ENCODE assay signal across 7 mouse cellular contexts in the genomic region with DNA sequence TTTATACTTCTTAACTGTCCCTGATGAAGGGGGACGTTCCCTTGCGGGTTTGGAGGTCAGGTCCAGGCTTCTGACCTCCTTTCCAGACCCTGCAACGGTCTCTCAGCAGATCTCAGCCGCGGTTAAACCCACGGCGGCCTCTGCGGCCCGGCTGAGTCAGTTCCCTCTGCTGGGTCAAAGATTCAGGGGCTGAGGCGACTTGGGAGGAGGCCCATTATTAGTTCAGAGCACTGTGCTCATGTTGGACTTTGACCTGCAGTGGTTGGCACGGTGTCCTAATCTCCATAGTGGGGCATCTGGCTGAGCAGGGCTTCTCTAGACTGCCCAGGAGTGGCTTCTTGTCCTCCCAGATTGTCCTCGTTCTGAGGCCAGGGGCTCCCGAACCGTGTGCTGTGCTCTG. TPM values are rescaled to one million over a fixed set of nuclear protein-coding genes. Genes with fewer than 3 reads are reported as not detected.
DNase-seq lines count a peak whose midpoint lies in the region; ATAC-seq and TF ChIP-seq lines count a peak whose summit lies in the region.

No protein-coding gene starts in this region.

- peaks cover 37% of the 10 kb centered on the region for H3K36me3 ChIP-seq in E14TG2a.4 (ENCODE audit: insufficient read depth, low read length)
- peaks cover 26% of the 10 kb centered on the region for H3K36me3 ChIP-seq in forebrain, embryonic 14.5 days (ENCODE audit: control insufficient read depth, insufficient read depth, low read length)
- peaks cover 18% of the 10 kb centered on the region; the same call in 1 of the 2 replicates for H3K36me3 ChIP-seq in stomach, postnatal 0 days (ENCODE audit: control insufficient read depth, insufficient read depth, low read length)

- H3K27me3 ChIP-seq in E14TG2a.4 (ENCODE audit: insufficient read depth, low read length), result peaks cover 17% of the 10 kb centered on the region
- no peaks in the 10 kb centered on the region for H3K27me3 ChIP-seq in forebrain, embryonic 14.5 days (replicated peaks; ENCODE audit: control insufficient read depth, insufficient read depth, low read length)
- H3K27me3 ChIP-seq in stomach, postnatal 0 days (ENCODE audit: control insufficient read depth, insufficient read depth, low read length), result no peaks in the 10 kb centered on the region

- no peaks in the 10 kb centered on the region for H3K9me3 ChIP-seq in E14TG2a.4 (ENCODE audit: low read length)
- no peaks in the 10 kb centered on the region for H3K9me3 ChIP-seq in forebrain, embryonic 14.5 days (replicated peaks; ENCODE audit: control insufficient read depth, low read length)
- no peaks in the 10 kb centered on the region for H3K9me3 ChIP-seq in stomach, postnatal 0 days (ENCODE audit: control insufficient read depth, low read length)

- H3K9ac ChIP-seq in forebrain, embryonic 14.5 days (ENCODE audit: low read length), result peak overlapping the region; percentile 80
- peak overlapping the region; percentile 74 for H3K9ac ChIP-seq in stomach, postnatal 0 days (ENCODE audit: low read length)

- WGBS in forebrain, embryonic 14.5 days, result 8% methylated on average over 14 of the region's 14 CpGs
- 23% methylated on average over 14 of the region's 14 CpGs for WGBS in stomach, postnatal 0 days

- DNase-seq in adrenal gland, adult 8-10 months, result peak; percentile 63
- DNase-seq in forebrain, embryonic 14.5 days (ENCODE audit: low spot score), result no peak
- DNase-seq in kidney, adult 9 months, result peak; percentile 94
- peak; percentile 35 for DNase-seq in lung, postnatal 10 days
- peak; percentile 75 for DNase-seq in stomach, postnatal 0 days (ENCODE audit: low spot score)
- DNase-seq in thymus, adult 18-20 months, result no peak

- no peak for ATAC-seq in forebrain, embryonic 14.5 days
- peak; percentile 67 for ATAC-seq in stomach, postnatal 0 days (ENCODE audit: low FRiP score, low TSS enrichment)

- H3K27ac ChIP-seq in forebrain, embryonic 14.5 days (ENCODE audit: low read depth, low read length), result no peak overlapping the region
- H3K27ac ChIP-seq in stomach, postnatal 0 days (replicated peaks), result peak overlapping the region; percentile 71; the same call in 1 of the 2 replicates

- H3K4me2 ChIP-seq in forebrain, embryonic 14.5 days (ENCODE audit: low read length), result peak overlapping the region; percentile 94
- peak overlapping the region; percentile 96 for H3K4me2 ChIP-seq in stomach, postnatal 0 days (replicated peaks; ENCODE audit: low read depth)

- H3K4me3 ChIP-seq in E14TG2a.4 (replicated peaks; ENCODE audit: low read length), result peak overlapping the region; percentile 87
- peak overlapping the region; percentile 57 for H3K4me3 ChIP-seq in forebrain, embryonic 14.5 days (ENCODE audit: low read depth, low read length)
- peak overlapping the region; percentile 61 for H3K4me3 ChIP-seq in stomach, postnatal 0 days (ENCODE audit: low read depth, low read length)

- peaks cover 83% of the 10 kb centered on the region for H3K4me1 ChIP-seq in E14TG2a.4 (replicated peaks; ENCODE audit: low read depth, low read length)
- peaks cover 9% of the 10 kb centered on the region for H3K4me1 ChIP-seq in forebrain, embryonic 14.5 days (ENCODE audit: control insufficient read depth, insufficient read depth, low read length)
- peaks cover 3% of the 10 kb centered on the region; the same call in 1 of the 2 replicates for H3K4me1 ChIP-seq in stomach, postnatal 0 days (replicated peaks; ENCODE audit: control insufficient read depth, insufficient read depth)

- no peak for TF ChIP-seq EP300 in stomach, postnatal 0 days (optimal IDR thresholded peaks at IDR 0.05)

- TF ChIP-seq CTCF in E14TG2a.4 (conservative IDR thresholded peaks at IDR 0.05; ENCODE audit: low read length), result no peak
- no peak for TF ChIP-seq CTCF in stomach, postnatal 0 days (IDR thresholded peaks at IDR 0.05; ENCODE audit: low read depth)

RNA-seq across cellular contexts. Expression of a gene that starts 1.2 kb away (rescaled TPM):
- 100 to 1,000 TPM in 2 of 4 experiments, 10 to 100 TPM in 2; 75.1 to 107 (median 88.6) TPM for total RNA-seq in adrenal gland, adult 8-10 months (2022)
- 24.0 and 25.2 TPM in 2 replicates for polyA plus RNA-seq in forebrain, embryonic 14.5 days (2014; fragmentation: Nextera tagmentation; extraction: Ambion mirVana)
- polyA plus RNA-seq in stomach, postnatal 0 days (2015; fragmentation: Nextera tagmentation; extraction: Ambion mirVana), result 12.5 and 14.7 TPM in 2 replicates

RNA-seq across cellular contexts. Expression of a gene that starts 8.1 kb away (rescaled TPM):
- total RNA-seq in adrenal gland, adult 8-10 months (2022), result 1,000 to 10,000 TPM; 1,051 to 1,434 (median 1,137) TPM
- polyA plus RNA-seq in forebrain, embryonic 14.5 days (2014; fragmentation: Nextera tagmentation; extraction: Ambion mirVana), result 739 and 915 TPM in 2 replicates
- 1,058 and 1,265 TPM in 2 replicates for polyA plus RNA-seq in stomach, postnatal 0 days (2015; fragmentation: Nextera tagmentation; extraction: Ambion mirVana)

RNA-seq across cellular contexts. Expression of a gene that starts 50.8 kb away (rescaled TPM):
- under 1 TPM; 0.38 to 0.51 (median 0.42) TPM for total RNA-seq in adrenal gland, adult 8-10 months (2022)
- polyA plus RNA-seq in forebrain, embryonic 14.5 days (2014; fragmentation: Nextera tagmentation; extraction: Ambion mirVana), result 2.1 and 3.0 TPM in 2 replicates
- polyA plus RNA-seq in stomach, postnatal 0 days (2015; fragmentation: Nextera tagmentation; extraction: Ambion mirVana), result 0.35 and 0.36 TPM in 2 replicates

Comparison
In these comparisons a context has a peak if more than half of its experiments do, and no peak if none do; other contexts are left out.
1. DNase-seq: peak in adrenal gland, adult 8-10 months (single experiment), kidney, adult 9 months (single experiment), lung, postnatal 10 days (single experiment) and stomach, postnatal 0 days (single experiment); none in forebrain, embryonic 14.5 days (single experiment) and thymus, adult 18-20 months (0 of 2).
2. Peak in every context shown above with its lines, with median percentiles within 50 percentile points of each other: H3K4me3 ChIP-seq.